Mouse (Mus musculus): ENCODE measurements around the gene Slx4. TPM values are rescaled to one million over a fixed set of nuclear protein-coding genes. Genes with fewer than 3 reads are reported as not detected.
A peak's percentile ranks its signal among the peaks of the same experiment; 100 is the strongest.

The Slx4 gene
- total RNA-seq (2021) (1 to 10 TPM; 6.4 to 9.4 TPM), polyA plus RNA-seq (2012; rRNA removed) (7.7 and 9.8 TPM in 2 replicates)
- long read RNA-seq, partial matches to known transcripts, result 0 of 1 reads
- long read RNA-seq, other reads (novel, unspliced or antisense), result 1 of 1 reads

GRCm38 (mm10) chr16:4003489-4004398 is at the start of gene Slx4:
Slx4 (minus strand) TSS chr16:4003770.
- Histone ChIP-seq H3K27me3 (ENCODE audit: control insufficient read depth, insufficient read depth, low read length) (no peaks in the 10 kb centered on the region), H3K4me1 (ENCODE audit: control insufficient read depth, insufficient read depth, low read length) (peaks cover 5% of the 10 kb centered on the region), H3K79me2 (replicated peaks; ENCODE audit: control insufficient read depth, insufficient read depth, low read length) (peaks cover 2% of the 10 kb centered on the region), H3K36me3 (ENCODE audit: control insufficient read depth, insufficient read depth, low read length) (no peaks in the 10 kb centered on the region), H3K27ac (peak within 1 kb of the TSS; percentile 92), H3K4me3 (peak within 1 kb of the TSS; percentile 97), H3K9ac (ENCODE audit: low read depth, low read length) (peak within 1 kb of the TSS; percentile 83)
- peak; percentile 48 for TF ChIP-seq CTCF (IDR thresholded peaks at IDR 0.05)
- TF ChIP-seq EP300 (IDR thresholded peaks at IDR 0.05; ENCODE audit: insufficient read depth, low read depth, low read length), result 0 out of 2 replicates have a peak, but pooled peaks have one; percentile 10
- peak; percentile 98 for TF ChIP-seq POLR2A (IDR thresholded peaks at IDR 0.05; ENCODE audit: insufficient read depth, low read depth, low read length)
- intact Hi-C loops (cut with DNase I), result loop anchor here (2.0 to 10.0 kb wide), 4 partner anchors 95 to 259 kb away; partner anchors contain the start of genes 1700037C18Rik, Cluap1, Crebbp and Zfp174
- 2% methylated on average over 58 of the region's 58 CpGs for WGBS
- peak; percentile 94 to 97 for DNase-seq

DNA sequence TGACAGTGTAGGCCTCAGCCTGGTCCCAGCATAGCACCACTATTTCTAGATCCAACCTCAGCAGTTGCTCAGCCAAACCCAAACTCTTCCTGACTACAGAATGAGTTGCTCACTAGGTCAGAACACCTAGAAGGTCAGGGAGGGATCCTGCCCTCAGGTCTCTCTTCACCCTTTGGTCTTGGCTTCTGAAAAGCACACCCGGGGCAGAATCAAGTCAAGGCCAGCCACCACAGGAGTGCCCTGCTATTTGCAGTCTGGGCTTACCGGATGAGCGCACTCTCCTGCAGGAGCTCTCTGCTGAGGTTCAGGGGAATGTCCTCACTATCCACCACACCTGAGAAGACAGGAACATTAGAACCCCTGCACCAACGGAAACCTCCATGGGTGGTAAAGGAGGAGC is 49.0 kb upstream of the Slx4 start:
- Histone ChIP-seq H3K4me3 (no peak overlapping the region), H3K36me3 (ENCODE audit: control insufficient read depth, insufficient read depth, low read length) (no peaks in the 10 kb centered on the region), H3K9ac (ENCODE audit: low read depth, low read length) (no peak overlapping the region), H3K79me2 (replicated peaks; ENCODE audit: control insufficient read depth, insufficient read depth, low read length) (no peaks in the 10 kb centered on the region), H3K27me3 (ENCODE audit: control insufficient read depth, insufficient read depth, low read length) (no peaks in the 10 kb centered on the region), H3K27ac (no peak overlapping the region), H3K4me1 (ENCODE audit: control insufficient read depth, insufficient read depth, low read length) (no peaks in the 10 kb centered on the region)
- DNase-seq, result no peak
- intact Hi-C loops (cut with DNase I), result no loop called here
- WGBS, result 90% methylated on average over 4 of the region's 4 CpGs
- no peak for TF ChIP-seq CTCF (IDR thresholded peaks at IDR 0.05)

GRCm38 (mm10) chr16:4045524-4045923 is 42.0 kb upstream of the Slx4 start:
- Histone ChIP-seq H3K4me1 (ENCODE audit: control insufficient read depth, insufficient read depth, low read length) (no peaks in the 10 kb centered on the region), H3K9ac (ENCODE audit: low read depth, low read length) (no peak overlapping the region), H3K36me3 (ENCODE audit: control insufficient read depth, insufficient read depth, low read length) (no peaks in the 10 kb centered on the region), H3K27me3 (ENCODE audit: control insufficient read depth, insufficient read depth, low read length) (no peaks in the 10 kb centered on the region), H3K27ac (no peak overlapping the region), H3K4me3 (no peak overlapping the region), H3K79me2 (replicated peaks; ENCODE audit: control insufficient read depth, insufficient read depth, low read length) (no peaks in the 10 kb centered on the region)
- no peak for DNase-seq
- WGBS, result 86% methylated on average over 4 of the region's 4 CpGs
- TF ChIP-seq CTCF (IDR thresholded peaks at IDR 0.05), result no peak
- no peak for TF ChIP-seq EP300 (IDR thresholded peaks at IDR 0.05; ENCODE audit: insufficient read depth, low read depth, low read length)
- no peak for TF ChIP-seq POLR2A (IDR thresholded peaks at IDR 0.05; ENCODE audit: insufficient read depth, low read depth, low read length)
- intact Hi-C loops (cut with DNase I), result no loop called here

GRCm38 (mm10) chr16:4044093-4044492 is 40.5 kb upstream of the Slx4 start:
- WGBS, result 90% methylated on average over 2 of the region's 2 CpGs
- no peaks in the 10 kb centered on the region for H3K79me2 ChIP-seq (replicated peaks; ENCODE audit: control insufficient read depth, insufficient read depth, low read length)
- no peak overlapping the region for H3K27ac ChIP-seq
- no peak overlapping the region for H3K4me3 ChIP-seq
- H3K36me3 ChIP-seq (ENCODE audit: control insufficient read depth, insufficient read depth, low read length), result no peaks in the 10 kb centered on the region
- TF ChIP-seq EP300 (IDR thresholded peaks at IDR 0.05; ENCODE audit: insufficient read depth, low read depth, low read length), result no peak
- no peak for TF ChIP-seq CTCF (IDR thresholded peaks at IDR 0.05)
- no peak for TF ChIP-seq POLR2A (IDR thresholded peaks at IDR 0.05; ENCODE audit: insufficient read depth, low read depth, low read length)
- no peaks in the 10 kb centered on the region for H3K27me3 ChIP-seq (ENCODE audit: control insufficient read depth, insufficient read depth, low read length)
- no peak overlapping the region for H3K9ac ChIP-seq (ENCODE audit: low read depth, low read length)
- intact Hi-C loops (cut with DNase I), result no loop called here
- no peak for DNase-seq
- no peaks in the 10 kb centered on the region for H3K4me1 ChIP-seq (ENCODE audit: control insufficient read depth, insufficient read depth, low read length)

DNA sequence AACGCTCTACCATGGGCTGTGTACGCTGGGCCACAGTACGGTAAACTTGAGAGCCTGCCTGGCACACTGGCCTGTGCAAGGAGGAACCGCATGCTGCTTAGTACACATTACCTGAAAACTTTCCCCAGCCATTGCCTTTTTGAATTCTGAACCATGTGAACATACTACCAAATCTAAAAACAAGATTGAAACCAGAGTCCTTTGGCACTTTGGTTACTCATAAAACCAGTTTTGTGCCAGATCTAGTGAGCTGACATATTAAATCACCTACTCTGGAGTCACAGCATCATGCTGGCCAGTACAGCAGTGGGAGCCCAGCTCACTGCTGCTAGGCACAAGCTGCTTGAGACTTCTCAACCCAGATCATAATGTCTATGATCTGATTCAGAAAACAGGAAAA is 38.1 kb upstream of the Slx4 start:
- TF ChIP-seq POLR2A (IDR thresholded peaks at IDR 0.05; ENCODE audit: insufficient read depth, low read depth, low read length), result no peak

DNA sequence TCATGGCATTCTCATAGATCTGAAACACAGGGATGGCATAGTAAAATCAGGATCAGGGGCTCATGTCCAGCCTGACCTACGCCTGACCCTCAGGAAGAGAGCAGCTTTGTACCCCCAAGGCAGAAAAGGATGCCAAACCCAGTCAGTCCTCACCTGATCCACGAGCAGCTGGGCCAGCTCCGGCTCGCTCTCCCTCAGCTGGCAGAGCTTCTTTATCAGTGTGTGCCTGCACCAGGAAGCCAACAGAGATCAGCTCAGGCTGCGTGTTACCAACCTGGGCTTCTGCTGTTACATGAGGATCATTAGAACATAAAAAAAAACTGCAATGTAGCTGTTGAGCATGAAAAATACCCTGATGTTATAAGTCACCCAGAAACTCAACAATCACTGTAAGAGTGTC is 36.6 kb upstream of the Slx4 start:
- WGBS, result 90% methylated on average over 5 of the region's 5 CpGs
- no peak overlapping the region for H3K27ac ChIP-seq
- H3K27me3 ChIP-seq (ENCODE audit: control insufficient read depth, insufficient read depth, low read length), result no peaks in the 10 kb centered on the region
- no peaks in the 10 kb centered on the region for H3K4me1 ChIP-seq (ENCODE audit: control insufficient read depth, insufficient read depth, low read length)
- no peak for DNase-seq
- H3K9ac ChIP-seq (ENCODE audit: low read depth, low read length), result no peak overlapping the region
- intact Hi-C loops (cut with DNase I), result no loop called here
- no peaks in the 10 kb centered on the region for H3K36me3 ChIP-seq (ENCODE audit: control insufficient read depth, insufficient read depth, low read length)
- TF ChIP-seq CTCF (IDR thresholded peaks at IDR 0.05), result no peak
- no peak for TF ChIP-seq POLR2A (IDR thresholded peaks at IDR 0.05; ENCODE audit: insufficient read depth, low read depth, low read length)
- no peak for TF ChIP-seq EP300 (IDR thresholded peaks at IDR 0.05; ENCODE audit: insufficient read depth, low read depth, low read length)
- no peaks in the 10 kb centered on the region for H3K79me2 ChIP-seq (replicated peaks; ENCODE audit: control insufficient read depth, insufficient read depth, low read length)
- no peak overlapping the region for H3K4me3 ChIP-seq

More for the DNA sequence above, 38.1 kb upstream of the Slx4 start:
- no peak overlapping the region for H3K9ac ChIP-seq (ENCODE audit: low read depth, low read length)
- no peak overlapping the region for H3K4me3 ChIP-seq
- H3K27me3 ChIP-seq (ENCODE audit: control insufficient read depth, insufficient read depth, low read length), result no peaks in the 10 kb centered on the region
- H3K27ac ChIP-seq, result no peak overlapping the region
- H3K36me3 ChIP-seq (ENCODE audit: control insufficient read depth, insufficient read depth, low read length), result no peaks in the 10 kb centered on the region
- H3K4me1 ChIP-seq (ENCODE audit: control insufficient read depth, insufficient read depth, low read length), result no peaks in the 10 kb centered on the region
- intact Hi-C loops (cut with DNase I), result no loop called here
- H3K79me2 ChIP-seq (replicated peaks; ENCODE audit: control insufficient read depth, insufficient read depth, low read length), result no peaks in the 10 kb centered on the region
- no peak for DNase-seq
- 98% methylated on average over 4 of the region's 4 CpGs for WGBS

Data from heart, adult 2 months (tissue).